Mouse (Mus musculus) erythroblast, embryonic 14.5 days (primary cell): ENCODE data around the gene Spo11.

Experiments
- GATA1 ChIP-seq: IDR thresholded peaks from 2 replicates; pipeline ENCODE4 v1.6.1; 2012; ENCODE audit warnings: low read length, inconsistent platforms, mixed read lengths
- TAL1 ChIP-seq: IDR thresholded peaks from 3 replicates; pipeline ENCODE4 v1.6.1; 2012; ENCODE audit warnings: low read length, inconsistent platforms, mixed read lengths

- TF ChIP-seq GATA1 = no peak
- no peak for TF ChIP-seq TAL1
These were observed 27.3 kb upstream of the Spo11 start for GRCm38 (mm10) chr2:172950119-172950676.
